Mouse (Mus musculus): ENCODE data around the gene Fam222b. TPM values are rescaled to one million over a fixed set of nuclear protein-coding genes. Genes with fewer than 3 reads are reported as not detected.

Gene Fam222b
- total RNA-seq, 2 experiments from 2014 or later = 6.5 to 13.5 TPM

- no peak for ATAC-seq (replicated peaks; ENCODE audit: poor library complexity, severe bottlenecking)
Observed at GRCm38 (mm10) chr11:78162504-78162903, 68.0 kb downstream of the Fam222b start.

GRCm38 (mm10) chr11:78163045-78163444 lies 68.6 kb downstream of the Fam222b start:
- ATAC-seq (replicated peaks; ENCODE audit: poor library complexity, severe bottlenecking) = no peak

- ATAC-seq (replicated peaks; ENCODE audit: poor library complexity, severe bottlenecking) = no peak
Observed at GRCm38 (mm10) chr11:78163681-78164603, 69.5 kb downstream of the Fam222b start.

DNA sequence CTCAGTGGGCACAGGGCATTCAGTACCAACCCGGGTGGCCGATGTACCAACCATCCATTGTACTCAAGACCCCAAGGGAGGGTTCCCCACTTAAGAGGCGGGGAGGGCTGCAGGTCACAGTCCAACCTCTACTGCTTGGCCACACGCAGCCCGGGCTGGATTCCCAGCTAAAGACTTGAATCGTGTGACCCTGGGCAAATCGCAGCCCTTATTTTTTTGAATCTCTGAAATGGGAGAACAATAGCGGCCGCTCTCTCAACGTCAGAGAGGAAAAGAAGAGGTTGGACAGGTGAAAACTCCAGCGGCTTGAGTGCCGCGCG lies 70.1 kb downstream of the Fam222b start:
- no peak for ATAC-seq (replicated peaks; ENCODE audit: poor library complexity, severe bottlenecking)

- peak; percentile 66 for ATAC-seq (replicated peaks; ENCODE audit: poor library complexity, severe bottlenecking)
Observed at GRCm38 (mm10) chr11:78164924-78165760, 70.7 kb downstream of the Fam222b start, which contains the start of gene Traf4. Gene Traf4, minus strand, starts transcription at chr11:78165589.

DNA sequence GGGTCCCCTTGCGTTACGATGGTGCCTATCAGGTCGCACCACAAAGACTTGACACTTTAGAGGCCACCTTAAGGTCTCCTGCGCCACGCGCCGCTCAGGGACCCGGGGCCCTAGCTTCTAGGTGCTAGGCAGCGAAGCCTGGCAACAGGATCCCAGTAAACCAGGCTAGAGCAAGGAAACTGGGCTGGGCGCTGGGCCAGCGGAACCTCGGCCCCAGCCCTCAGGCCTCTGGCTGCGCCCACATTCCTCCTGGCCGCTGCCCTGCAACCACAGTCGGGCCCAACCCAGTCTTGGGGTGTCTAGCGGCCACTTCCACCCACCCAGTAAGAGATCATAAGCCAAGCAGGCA lies 71.3 kb downstream of the Fam222b start:
- ATAC-seq (replicated peaks; ENCODE audit: poor library complexity, severe bottlenecking) = peak; percentile 42

- ATAC-seq (replicated peaks; ENCODE audit: poor library complexity, severe bottlenecking) = no peak
Observed at GRCm38 (mm10) chr11:78166161-78166560, 71.7 kb downstream of the Fam222b start.

DNA sequence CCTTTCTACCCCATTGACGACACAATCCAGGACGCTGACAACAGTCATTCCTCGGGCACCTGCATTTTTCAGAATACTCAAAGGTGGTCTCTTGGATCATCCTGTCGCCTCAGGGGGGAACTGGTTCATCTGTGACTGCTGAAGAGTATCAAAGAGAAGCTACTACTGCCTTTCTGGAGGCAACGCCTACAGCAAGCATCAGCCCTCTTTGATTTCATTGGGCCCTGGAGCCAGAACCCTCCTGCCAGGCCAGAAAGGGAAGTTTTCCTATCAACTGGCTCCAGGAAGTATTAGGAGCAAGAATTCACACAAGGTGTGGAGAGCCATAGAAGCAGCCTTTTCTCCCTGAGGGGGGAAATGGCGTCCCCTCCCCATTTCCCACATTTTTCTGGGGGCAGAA lies 72.2 kb downstream of the Fam222b start:
- ATAC-seq (replicated peaks; ENCODE audit: poor library complexity, severe bottlenecking) = no peak

GRCm38 (mm10) chr11:78167257-78167959 lies 72.9 kb downstream of the Fam222b start:
- no peak for ATAC-seq (replicated peaks; ENCODE audit: poor library complexity, severe bottlenecking)

DNA sequence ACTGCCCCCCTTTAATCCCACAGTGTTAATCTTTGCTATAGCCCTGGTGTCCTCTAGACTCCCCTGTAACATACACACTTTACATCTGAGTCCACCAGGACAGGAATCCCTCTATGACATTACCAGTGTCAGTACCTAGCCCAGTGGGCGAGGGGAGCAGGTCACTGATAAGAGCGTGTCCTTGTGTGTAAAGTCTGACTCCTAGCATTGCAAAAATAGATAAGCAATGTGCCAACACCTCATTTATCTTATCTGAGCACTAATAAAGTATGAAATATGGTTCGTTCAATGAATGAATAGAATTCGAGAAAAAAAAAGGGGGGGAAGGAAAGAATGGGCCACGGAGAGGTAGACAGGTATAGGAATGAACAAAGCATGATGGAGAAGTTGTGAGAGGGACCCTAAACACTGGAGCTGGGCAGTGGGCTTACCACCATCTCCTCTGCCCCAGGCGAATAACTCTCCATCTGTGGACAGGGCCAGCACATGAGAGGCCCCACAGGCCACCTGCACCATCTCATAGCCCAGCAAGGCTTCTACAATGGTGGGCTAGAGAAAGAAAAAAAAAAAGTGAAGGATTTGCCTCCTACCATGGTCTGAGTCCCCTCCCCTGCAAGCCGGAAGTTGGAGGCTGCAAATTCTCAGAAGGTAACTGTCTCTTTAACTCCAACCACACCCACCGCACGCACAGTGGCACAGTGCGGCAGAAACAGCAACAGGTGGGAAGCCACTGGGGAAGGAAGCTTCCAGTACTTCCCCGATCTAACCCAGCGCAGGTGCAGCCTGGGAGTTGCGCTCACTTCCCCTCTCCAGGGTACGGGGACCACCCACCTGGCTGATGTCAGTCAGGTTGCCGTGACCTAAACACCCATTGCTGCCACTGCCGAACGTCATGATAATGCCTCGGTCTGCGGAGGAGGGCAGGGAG lies 74.3 kb downstream of the Fam222b start:
- peak; percentile 28 for ATAC-seq (replicated peaks; ENCODE audit: poor library complexity, severe bottlenecking)

GRCm38 (mm10) chr11:78170306-78170705 lies 75.8 kb downstream of the Fam222b start:
- no peak for ATAC-seq (replicated peaks; ENCODE audit: poor library complexity, severe bottlenecking)

DNA sequence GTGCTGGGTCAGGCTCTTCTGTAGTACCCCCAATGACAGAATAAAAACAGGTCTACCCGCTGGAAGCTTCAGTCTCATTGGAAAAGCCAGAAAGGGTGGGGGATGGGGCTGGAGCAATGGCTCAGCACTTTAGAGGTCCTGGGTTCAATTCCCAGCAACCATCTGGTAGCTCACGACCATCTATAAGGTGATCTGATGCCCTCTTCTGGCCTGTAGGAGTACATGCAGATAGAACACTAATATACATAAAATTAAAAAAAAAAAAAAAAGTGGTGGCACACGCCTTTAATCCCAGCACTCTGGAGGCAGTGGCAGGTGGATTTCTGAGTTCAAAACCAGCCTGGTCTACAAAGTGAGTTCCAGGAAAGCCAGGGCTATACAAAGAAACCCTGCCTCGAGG lies 76.9 kb downstream of the Fam222b start:
- ATAC-seq (replicated peaks; ENCODE audit: poor library complexity, severe bottlenecking) = no peak

DNA sequence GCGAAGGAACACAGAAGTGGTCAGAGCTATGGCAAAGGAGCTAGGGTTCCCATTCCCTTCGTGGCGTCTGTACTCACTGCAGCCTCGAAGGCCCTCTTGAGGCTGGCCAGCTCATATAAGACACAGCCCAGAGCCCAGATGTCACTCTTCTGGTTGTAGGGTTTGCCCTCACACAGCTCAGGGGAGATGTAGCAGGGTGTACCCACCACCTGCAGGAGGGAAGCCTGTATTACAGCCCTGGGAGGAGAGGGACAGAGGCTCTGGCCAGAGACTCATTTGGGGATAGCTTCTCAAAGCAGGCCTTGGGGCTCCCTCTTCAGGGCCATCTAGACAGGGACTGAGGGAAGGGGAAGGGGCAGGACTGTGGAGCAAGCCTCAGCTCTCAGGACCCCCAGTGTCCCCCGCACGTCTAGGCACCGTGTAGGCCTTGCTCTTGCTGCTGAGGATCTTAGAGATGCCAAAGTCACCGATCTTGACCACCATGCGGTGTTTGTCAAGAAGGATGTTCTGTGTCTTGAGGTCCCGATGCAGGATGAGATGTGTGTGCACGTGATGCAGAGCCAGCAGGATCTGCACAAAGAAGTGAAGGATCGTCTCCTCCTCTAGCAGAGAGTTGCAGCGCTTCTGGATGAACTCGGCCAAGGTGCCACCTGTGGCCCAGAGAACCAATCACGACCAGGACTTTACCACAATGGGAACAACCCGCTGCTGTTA lies 77.7 kb downstream of the Fam222b start:
- no peak for ATAC-seq (replicated peaks; ENCODE audit: poor library complexity, severe bottlenecking)

DNA sequence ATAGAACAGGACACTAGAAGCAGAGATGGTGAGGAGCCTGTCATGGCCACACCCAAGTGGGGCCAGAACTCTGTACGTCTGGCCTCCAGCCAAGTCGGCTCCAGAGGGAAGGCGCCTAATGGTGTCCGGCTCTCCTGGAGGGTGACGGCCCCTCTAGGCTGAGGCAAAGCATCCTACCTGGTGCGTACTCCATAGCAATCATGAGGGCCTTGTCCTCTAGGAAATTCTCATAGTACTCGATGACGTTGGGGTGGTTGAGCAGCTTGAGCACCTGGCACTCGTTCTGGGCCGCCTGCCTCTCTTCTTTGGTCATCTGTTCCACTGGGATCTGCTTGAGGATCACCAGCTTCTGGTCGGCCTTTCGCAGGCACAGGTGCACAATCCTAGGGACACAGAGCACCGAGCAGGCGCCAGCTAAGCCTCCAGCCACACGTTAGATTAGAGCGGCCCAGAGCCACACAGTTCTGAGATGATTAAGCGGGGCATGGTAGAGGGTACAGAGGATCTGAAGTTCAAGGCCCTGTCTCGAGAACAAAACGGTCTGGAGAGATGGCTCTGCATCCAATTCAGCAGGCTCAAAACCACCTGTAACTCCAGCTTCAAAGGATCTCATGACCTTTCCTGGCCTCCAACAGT lies 78.4 kb downstream of the Fam222b start:
- ATAC-seq (replicated peaks; ENCODE audit: poor library complexity, severe bottlenecking) = no peak

- ATAC-seq (replicated peaks; ENCODE audit: poor library complexity, severe bottlenecking) = no peak
Observed at GRCm38 (mm10) chr11:78174506-78174905, 80.0 kb downstream of the Fam222b start.

- no peak for ATAC-seq (replicated peaks; ENCODE audit: poor library complexity, severe bottlenecking)
Observed at GRCm38 (mm10) chr11:78175771-78176401, 81.4 kb downstream of the Fam222b start.

GRCm38 (mm10) chr11:78176402-78176862 lies 82.0 kb downstream of the Fam222b start, which contains the start of the genes Nek8 and Tlcd1:
Gene Nek8, minus strand, starts transcription at chr11:78176675.
Gene Tlcd1, plus strand, starts transcription at chr11:78176711.
- peak; percentile 56 for ATAC-seq (replicated peaks; ENCODE audit: poor library complexity, severe bottlenecking)

DNA sequence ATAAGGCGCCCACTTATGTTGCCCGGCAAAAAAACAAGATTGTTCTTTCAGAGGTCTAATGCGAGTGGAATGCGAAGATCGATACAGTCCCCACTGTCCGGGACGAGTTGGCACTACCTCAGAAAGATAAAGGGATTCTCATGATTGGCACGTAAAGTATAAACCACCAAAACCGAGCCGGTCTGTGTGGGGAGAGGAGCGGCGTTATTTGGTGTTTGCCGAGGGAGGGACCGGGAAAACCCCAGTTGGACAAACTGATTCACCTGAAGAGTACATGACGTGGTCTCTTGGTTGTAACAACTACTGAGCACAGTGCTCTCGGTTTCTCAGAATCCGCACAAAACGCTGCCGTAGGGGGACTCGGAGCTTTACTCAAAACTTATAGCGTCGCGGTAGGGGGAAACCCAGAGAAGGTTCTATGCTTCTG lies 82.5 kb downstream of the Fam222b start:
- no peak for ATAC-seq (replicated peaks; ENCODE audit: poor library complexity, severe bottlenecking)

Data from granulocyte monocyte progenitor cell, adult 5-6 weeks (primary cell).